Mouse (Mus musculus): Measurements from ENCODE around the gene Arhgap45.
A peak's percentile ranks its signal among the peaks of the same experiment; 100 is the strongest.

Arhgap45 gene

GRCm38 (mm10) chr10:80055891-80056290 is 39.4 kb downstream of the Arhgap45 start:
- no peak for DNase-seq (ENCODE audit: low spot score)

- DNase-seq (ENCODE audit: low spot score), result no peak
Observed at GRCm38 (mm10) chr10:80056506-80056905, 40.1 kb downstream of the Arhgap45 start.

GRCm38 (mm10) chr10:80056976-80057682 is 40.7 kb downstream of the Arhgap45 start:
- no peak for DNase-seq (ENCODE audit: low spot score)

- no peak for DNase-seq (ENCODE audit: low spot score)
Observed at GRCm38 (mm10) chr10:80057683-80058326, 41.4 kb downstream of the Arhgap45 start.

GRCm38 (mm10) chr10:80063104-80063503 is 46.7 kb downstream of the Arhgap45 start:
- DNase-seq (ENCODE audit: low spot score), result no peak

GRCm38 (mm10) chr10:80063877-80064650 is 47.6 kb downstream of the Arhgap45 start:
- no peak for DNase-seq (ENCODE audit: low spot score)

GRCm38 (mm10) chr10:80069251-80069650 is 52.8 kb downstream of the Arhgap45 start:
- no peak for DNase-seq (ENCODE audit: low spot score)

GRCm38 (mm10) chr10:80069948-80070450 is 53.5 kb downstream of the Arhgap45 start:
- no peak for DNase-seq (ENCODE audit: low spot score)

- peak; percentile 83 for DNase-seq (ENCODE audit: low spot score)
Observed at GRCm38 (mm10) chr10:80070837-80071515, 54.5 kb downstream of the Arhgap45 start.

- no peak for DNase-seq (ENCODE audit: low spot score)
Observed at GRCm38 (mm10) chr10:80071516-80071900, 55.1 kb downstream of the Arhgap45 start.

GRCm38 (mm10) chr10:80072623-80073489 is 56.4 kb downstream of the Arhgap45 start:
- no peak for DNase-seq (ENCODE audit: low spot score)

- DNase-seq (ENCODE audit: low spot score), result no peak
Observed at GRCm38 (mm10) chr10:80074813-80075601, 58.6 kb downstream of the Arhgap45 start.

- DNase-seq (ENCODE audit: low spot score), result no peak
Observed at GRCm38 (mm10) chr10:80075924-80076323, 59.5 kb downstream of the Arhgap45 start.

- no peak for DNase-seq (ENCODE audit: low spot score)
Observed at GRCm38 (mm10) chr10:80076386-80076785, 59.9 kb downstream of the Arhgap45 start.

- DNase-seq (ENCODE audit: low spot score), result no peak
Observed at GRCm38 (mm10) chr10:80077312-80077711, 60.9 kb downstream of the Arhgap45 start.

- DNase-seq (ENCODE audit: low spot score), result no peak
Observed at GRCm38 (mm10) chr10:80078366-80078765, 61.9 kb downstream of the Arhgap45 start.

GRCm38 (mm10) chr10:80080396-80081070 is 64.1 kb downstream of the Arhgap45 start:
- no peak for DNase-seq (ENCODE audit: low spot score)
